Mouse (Mus musculus): ENCODE results near the gene Dock6. TPM values are rescaled to one million over a fixed set of nuclear protein-coding genes. Genes with fewer than 3 reads are reported as not detected.
A peak's percentile ranks its signal among the peaks of the same experiment; 100 is the strongest.

Dock6 gene
- total RNA-seq, 4 experiments from 2014 or later, result 27.3 to 35.7 (median 30.7) TPM

- no peak for DNase-seq (ENCODE audit: low spot score)
Observed at GRCm38 (mm10) chr9:21847425-21847824, 5.0 kb downstream of the Dock6 start.

GRCm38 (mm10) chr9:21846755-21847341, 5.6 kb downstream of the Dock6 start:
- DNase-seq (ENCODE audit: low spot score), result peak; percentile 89

- DNase-seq (ENCODE audit: low spot score), result no peak
Observed at GRCm38 (mm10) chr9:21845381-21846080, 6.9 kb downstream of the Dock6 start.

GRCm38 (mm10) chr9:21843086-21843485, 9.3 kb downstream of the Dock6 start:
- no peak for DNase-seq (ENCODE audit: low spot score)

- DNase-seq (ENCODE audit: low spot score), result peak; percentile 68
Observed at GRCm38 (mm10) chr9:21842391-21842790, 10.0 kb downstream of the Dock6 start.

GRCm38 (mm10) chr9:21841340-21841739, 11.1 kb downstream of the Dock6 start:
- no peak for DNase-seq (ENCODE audit: low spot score)

- no peak for DNase-seq (ENCODE audit: low spot score)
Observed at GRCm38 (mm10) chr9:21840115-21840787, 12.2 kb downstream of the Dock6 start.

- DNase-seq (ENCODE audit: low spot score), result no peak
Observed at GRCm38 (mm10) chr9:21837690-21838089, 14.7 kb downstream of the Dock6 start.

- DNase-seq (ENCODE audit: low spot score), result peak; percentile 57
Observed at GRCm38 (mm10) chr9:21835258-21835912, 17.1 kb downstream of the Dock6 start, which contains the start of gene Angptl8. TSS of gene Angptl8 (plus strand) at chr9:21835510.

- DNase-seq (ENCODE audit: low spot score), result no peak
Observed at GRCm38 (mm10) chr9:21831558-21832240, 20.7 kb downstream of the Dock6 start.

- DNase-seq (ENCODE audit: low spot score), result no peak
Observed at GRCm38 (mm10) chr9:21830936-21831335, 21.5 kb downstream of the Dock6 start.

- DNase-seq (ENCODE audit: low spot score), result no peak
Observed at GRCm38 (mm10) chr9:21830461-21830850, 22.0 kb downstream of the Dock6 start.

- no peak for DNase-seq (ENCODE audit: low spot score)
Observed at GRCm38 (mm10) chr9:21829834-21830460, 22.5 kb downstream of the Dock6 start.

GRCm38 (mm10) chr9:21824366-21824765, 28.1 kb downstream of the Dock6 start:
- DNase-seq (ENCODE audit: low spot score), result no peak

- DNase-seq (ENCODE audit: low spot score), result no peak
Observed at GRCm38 (mm10) chr9:21823957-21824356, 28.5 kb downstream of the Dock6 start.

- DNase-seq (ENCODE audit: low spot score), result no peak
Observed at GRCm38 (mm10) chr9:21822686-21823085, 29.7 kb downstream of the Dock6 start.

GRCm38 (mm10) chr9:21820183-21820582, 32.3 kb downstream of the Dock6 start:
- DNase-seq (ENCODE audit: low spot score), result no peak

- no peak for DNase-seq (ENCODE audit: low spot score)
Observed at GRCm38 (mm10) chr9:21819181-21819729, 33.2 kb downstream of the Dock6 start.

- DNase-seq (ENCODE audit: low spot score), result no peak
Observed at GRCm38 (mm10) chr9:21818561-21818960, 33.9 kb downstream of the Dock6 start.

- DNase-seq (ENCODE audit: low spot score), result no peak
Observed at GRCm38 (mm10) chr9:21818125-21818524, 34.3 kb downstream of the Dock6 start.

Measured in heart, adult 8-10 months (tissue).